Mouse (Mus musculus) neural tube, embryonic 11.5 days (tissue): ENCODE data around the gene Limd2. TPM values are rescaled to one million over a fixed set of nuclear protein-coding genes. Genes with fewer than 3 reads are reported as not detected.

Experiments used
- ATAC-seq: fragments of 200-750 bp; cut with Nextera tagmentation; 2 replicates; pipeline ENCODE4 v1.8.0; 2017; ENCODE audit warnings: moderate number of reproducible peaks, mild to moderate bottlenecking, moderate TSS enrichment, moderate library complexity; ENCODE audit not compliant: insufficient read depth, low FRiP score, low TSS enrichment
- DNase-seq: peaks from one replicate; pipeline ENCODE4 v3.0.0-alpha.2; 2015; ENCODE audit warnings: low spot score
- H3K27ac ChIP-seq: fragments of 300-500 bp; sonication (generic); 2 replicates; pipeline ENCODE4 v1.5.1; 2014; ENCODE audit warnings: low read depth, mild to moderate bottlenecking, low read length
- H3K27me3 ChIP-seq: fragments of 300-500 bp; sonication (generic); 2 replicates; pipeline ENCODE4 v1.6.1; 2014; ENCODE audit warnings: mild to moderate bottlenecking, low read length, mixed read lengths; ENCODE audit not compliant: control insufficient read depth, insufficient read depth
- H3K36me3 ChIP-seq: fragments of 300-500 bp; sonication (generic); 2 replicates; pipeline ENCODE4 v1.6.1; 2014; ENCODE audit warnings: mild to moderate bottlenecking, low read length, moderate library complexity, mixed read lengths; ENCODE audit not compliant: control insufficient read depth, insufficient read depth
- H3K4me1 ChIP-seq: fragments of 300-500 bp; sonication (generic); 2 replicates; pipeline ENCODE4 v1.6.1; 2014; ENCODE audit warnings: low read length, mixed read lengths; ENCODE audit not compliant: control insufficient read depth, insufficient read depth
- H3K4me2 ChIP-seq: fragments of 300-500 bp; sonication (generic); 2 replicates; pipeline ENCODE4 v1.6.1; 2014; ENCODE audit warnings: low read depth, mild to moderate bottlenecking, moderate library complexity
- H3K4me3 ChIP-seq: fragments of 300-500 bp; sonication (generic); 2 replicates; pipeline ENCODE4 v1.5.1; 2014; ENCODE audit warnings: low read depth, low read length
- H3K9ac ChIP-seq: fragments of 300-500 bp; sonication (generic); 2 replicates; pipeline ENCODE4 v1.6.1; 2014; ENCODE audit warnings: mild to moderate bottlenecking, low read length
- H3K9me3 ChIP-seq: fragments of 300-500 bp; sonication (generic); 2 replicates; pipeline ENCODE4 v1.6.1; 2016; ENCODE audit warnings: low read length; ENCODE audit not compliant: control insufficient read depth
- WGBS: fragments of 180-500 bp; shearing (Covaris S2); extraction: QIAGEN DNeasy Blood & Tissue Kit; methylation state at CpG from one replicate; pipeline ENCODE4 v1.1.7; 2014; 5-methylcytosine and 5-hydroxymethylcytosine counted together
- polyA plus RNA-seq: library from polyadenylated mRNA; unstranded; fragments of >200 nt; fragmentation: Nextera tagmentation; extraction: Ambion mirVana; gene quantifications from 2 replicates; pipeline ENCODE4 v1.2.1, GENCODE M21; 2014

Limd2 gene
- polyA plus RNA-seq, 1 experiment from 2014 or later, result 295 TPM

- DNase-seq, result no peak
- H3K4me3 ChIP-seq, result no peak overlapping the region
- H3K4me2 ChIP-seq, result no peak overlapping the region
- H3K9ac ChIP-seq, result no peak overlapping the region
- H3K36me3 ChIP-seq, result no peaks in the 10 kb centered on the region
- no peak overlapping the region for H3K27ac ChIP-seq
- no peak for ATAC-seq
- H3K4me1 ChIP-seq, result no peaks in the 10 kb centered on the region
- 82% methylated on average over 4 of the region's 4 CpGs for WGBS
- no peaks in the 10 kb centered on the region for H3K27me3 ChIP-seq
- no peaks in the 10 kb centered on the region for H3K9me3 ChIP-seq
Measured at GRCm38 (mm10) chr11:106124784-106125183, 35.9 kb downstream of the Limd2 start.

GRCm38 (mm10) chr11:106122736-106123135 is 37.9 kb downstream of the Limd2 start:
- H3K4me2 ChIP-seq, result no peak overlapping the region
- H3K36me3 ChIP-seq, result peaks cover 2% of the 10 kb centered on the region; the same call in 1 of the 2 replicates
- H3K9me3 ChIP-seq, result no peaks in the 10 kb centered on the region
- H3K4me1 ChIP-seq, result no peaks in the 10 kb centered on the region
- no peak overlapping the region for H3K27ac ChIP-seq
- H3K4me3 ChIP-seq, result no peak overlapping the region
- no peak for ATAC-seq
- H3K9ac ChIP-seq, result no peak overlapping the region
- WGBS, result 88% methylated on average over 3 of the region's 3 CpGs
- DNase-seq, result no peak
- no peaks in the 10 kb centered on the region for H3K27me3 ChIP-seq

- no peak overlapping the region for H3K27ac ChIP-seq
- H3K4me2 ChIP-seq, result no peak overlapping the region
- no peak overlapping the region for H3K4me3 ChIP-seq
- no peak overlapping the region for H3K9ac ChIP-seq
- 89% methylated on average over 5 of the region's 5 CpGs for WGBS
- DNase-seq (no peak), ATAC-seq (no peak)
- H3K27me3 ChIP-seq, result no peaks in the 10 kb centered on the region
- H3K36me3 ChIP-seq, result peaks cover 2% of the 10 kb centered on the region; the same call in 1 of the 2 replicates
- H3K4me1 ChIP-seq, result no peaks in the 10 kb centered on the region
- H3K9me3 ChIP-seq, result no peaks in the 10 kb centered on the region
Measured at GRCm38 (mm10) chr11:106122221-106122620, 38.4 kb downstream of the Limd2 start.

- Histone ChIP-seq H3K27me3 (no peaks in the 10 kb centered on the region), H3K27ac (no peak overlapping the region), H3K36me3 (no peaks in the 10 kb centered on the region), H3K9me3 (no peaks in the 10 kb centered on the region), H3K4me3 (no peak overlapping the region), H3K4me2 (no peak overlapping the region), H3K4me1 (no peaks in the 10 kb centered on the region), H3K9ac (no peak overlapping the region)
- no peak for DNase-seq
- no peak for ATAC-seq
Measured at GRCm38 (mm10) chr11:106111688-106112087, 49.0 kb downstream of the Limd2 start.

Other genes starting within 250 kb of the Limd2 start
- gene Cyb561, start 207.5 kb downstream of the Limd2 start, polyA plus RNA-seq, result 11.2 and 14.0 TPM in 2 replicates
- 0.44 and 0.51 TPM in 2 replicates for gene Ace, start 192.9 kb downstream of the Limd2 start, polyA plus RNA-seq
- gene Ace3, start 166.2 kb downstream of the Limd2 start, polyA plus RNA-seq, result not detected in 2 replicates
- 0.58 and 0.65 TPM in 2 replicates for gene Kcnh6, start 152.7 kb downstream of the Limd2 start, polyA plus RNA-seq
- 94.6 and 100 TPM in 2 replicates for gene Dcaf7, start 124.0 kb downstream of the Limd2 start, polyA plus RNA-seq
- 7.9 and 10.9 TPM in 2 replicates for gene Taco1, start 94.8 kb downstream of the Limd2 start, polyA plus RNA-seq
- gene Map3k3, start 76.2 kb downstream of the Limd2 start, polyA plus RNA-seq, result 19.5 and 20.8 TPM in 2 replicates
- gene Gm10840, start within 50 bp of the Limd2 start, polyA plus RNA-seq, result not detected in 2 replicates
- gene Strada, start 41.3 kb upstream of the Limd2 start, polyA plus RNA-seq, result 40.6 and 43.1 TPM in 2 replicates
- 63.1 and 73.4 TPM in 2 replicates for gene Ccdc47, start 55.5 kb upstream of the Limd2 start, polyA plus RNA-seq
- 102 and 106 TPM in 2 replicates for gene Ddx42, start 56.1 kb upstream of the Limd2 start, polyA plus RNA-seq
- gene Ftsj3, start 95.2 kb upstream of the Limd2 start, polyA plus RNA-seq, result 64.5 and 66.9 TPM in 2 replicates
- gene Psmc5, start 95.3 kb upstream of the Limd2 start, polyA plus RNA-seq, result 414 and 431 TPM in 2 replicates
- gene Smarcd2, start 112.1 kb upstream of the Limd2 start, polyA plus RNA-seq, result 42.0 and 44.4 TPM in 2 replicates
- 0.14 and 0.21 TPM in 2 replicates for gene Tcam1, start 115.8 kb upstream of the Limd2 start, polyA plus RNA-seq
- not detected in 2 replicates for gene Gh, start 141.0 kb upstream of the Limd2 start, polyA plus RNA-seq
- 1.7 and 2.8 TPM in 2 replicates for gene Cd79b, start 153.9 kb upstream of the Limd2 start, polyA plus RNA-seq
- gene Scn4a, start 192.4 kb upstream of the Limd2 start, polyA plus RNA-seq, result 0.04 and 0.07 TPM in 2 replicates
- not detected in 2 replicates for gene Prr29, start 204.6 kb upstream of the Limd2 start, polyA plus RNA-seq
- gene Icam2, start 227.2 kb upstream of the Limd2 start, polyA plus RNA-seq, result 16.1 and 16.8 TPM in 2 replicates